Mouse (Mus musculus): ENCODE measurements around the gene Eva1c. TPM values are rescaled to one million over a fixed set of nuclear protein-coding genes. Genes with fewer than 3 reads are reported as not detected.

Eva1c gene
- polyA plus RNA-seq, 1 experiment = 2.2 TPM

- Histone ChIP-seq H3K27me3 (ENCODE audit: control insufficient read depth, insufficient read depth, low read length) (no peaks in the 10 kb centered on the region), H3K4me1 (ENCODE audit: control insufficient read depth, insufficient read depth, low read length) (peaks cover 3% of the 10 kb centered on the region; the same call in 1 of the 2 replicates), H3K4me3 (replicated peaks; ENCODE audit: insufficient read depth, low read depth, low read length) (no peak overlapping the region), H3K27ac (ENCODE audit: insufficient read depth, low read length) (no peak overlapping the region)
- DNase-seq = no peak
- 54% methylated on average over 7 of the region's 7 CpGs for WGBS
- TF ChIP-seq CTCF (IDR thresholded peaks at IDR 0.05; ENCODE audit: borderline replicate concordance, insufficient read depth, low read depth, low read length) (no peak), POLR2A (IDR thresholded peaks at IDR 0.05; ENCODE audit: borderline replicate concordance, insufficient read depth, low read length) (no peak)
These were observed 80.7 kb downstream of the Eva1c start for GRCm38 (mm10) chr16:90907250-90907649.

- WGBS = 79% methylated on average over 17 of the region's 17 CpGs
These were observed 84.5 kb downstream of the Eva1c start for GRCm38 (mm10) chr16:90910855-90911533.

GRCm38 (mm10) chr16:90911766-90912165 lies 85.2 kb downstream of the Eva1c start:
- Histone ChIP-seq H3K4me3 (replicated peaks; ENCODE audit: insufficient read depth, low read depth, low read length) (no peak overlapping the region), H3K27ac (ENCODE audit: insufficient read depth, low read length) (no peak overlapping the region), H3K4me1 (ENCODE audit: control insufficient read depth, insufficient read depth, low read length) (peaks cover 3% of the 10 kb centered on the region; the same call in 1 of the 2 replicates), H3K27me3 (ENCODE audit: control insufficient read depth, insufficient read depth, low read length) (no peaks in the 10 kb centered on the region)
- no peak for DNase-seq
- TF ChIP-seq POLR2A (IDR thresholded peaks at IDR 0.05; ENCODE audit: borderline replicate concordance, insufficient read depth, low read length) (no peak), CTCF (IDR thresholded peaks at IDR 0.05; ENCODE audit: borderline replicate concordance, insufficient read depth, low read depth, low read length) (no peak)
- WGBS = 62% methylated on average over 13 of the region's 13 CpGs

More at GRCm38 (mm10) chr16:90910855-90911533, 84.5 kb downstream of the Eva1c start:
- Histone ChIP-seq H3K27ac (ENCODE audit: insufficient read depth, low read length) (no peak overlapping the region; the same call in 1 of the 2 replicates), H3K27me3 (ENCODE audit: control insufficient read depth, insufficient read depth, low read length) (no peaks in the 10 kb centered on the region), H3K4me3 (replicated peaks; ENCODE audit: insufficient read depth, low read depth, low read length) (no peak overlapping the region), H3K4me1 (ENCODE audit: control insufficient read depth, insufficient read depth, low read length) (peaks cover 3% of the 10 kb centered on the region; the same call in 1 of the 2 replicates)
- no peak for DNase-seq
- TF ChIP-seq CTCF (IDR thresholded peaks at IDR 0.05; ENCODE audit: borderline replicate concordance, insufficient read depth, low read depth, low read length) (no peak), POLR2A (IDR thresholded peaks at IDR 0.05; ENCODE audit: borderline replicate concordance, insufficient read depth, low read length) (no peak)

GRCm38 (mm10) chr16:90916040-90916481 lies 89.5 kb downstream of the Eva1c start:
- Histone ChIP-seq H3K27ac (ENCODE audit: insufficient read depth, low read length) (no peak overlapping the region), H3K27me3 (ENCODE audit: control insufficient read depth, insufficient read depth, low read length) (no peaks in the 10 kb centered on the region), H3K4me1 (ENCODE audit: control insufficient read depth, insufficient read depth, low read length) (peaks cover 3% of the 10 kb centered on the region; the same call in 1 of the 2 replicates), H3K4me3 (replicated peaks; ENCODE audit: insufficient read depth, low read depth, low read length) (no peak overlapping the region)
- DNase-seq = no peak
- TF ChIP-seq POLR2A (IDR thresholded peaks at IDR 0.05; ENCODE audit: borderline replicate concordance, insufficient read depth, low read length) (no peak), CTCF (IDR thresholded peaks at IDR 0.05; ENCODE audit: borderline replicate concordance, insufficient read depth, low read depth, low read length) (no peak)
- WGBS = 35% methylated on average over 12 of the region's 12 CpGs

GRCm38 (mm10) chr16:90917156-90917555 lies 90.6 kb downstream of the Eva1c start:
- no peaks in the 10 kb centered on the region; the same call in 1 of the 2 replicates for H3K4me1 ChIP-seq (ENCODE audit: control insufficient read depth, insufficient read depth, low read length)
- no peaks in the 10 kb centered on the region for H3K27me3 ChIP-seq (ENCODE audit: control insufficient read depth, insufficient read depth, low read length)
- DNase-seq = no peak
- H3K27ac ChIP-seq (ENCODE audit: insufficient read depth, low read length) = no peak overlapping the region
- H3K4me3 ChIP-seq (replicated peaks; ENCODE audit: insufficient read depth, low read depth, low read length) = no peak overlapping the region
- no peak for TF ChIP-seq CTCF (IDR thresholded peaks at IDR 0.05; ENCODE audit: borderline replicate concordance, insufficient read depth, low read depth, low read length)
- no peak for TF ChIP-seq POLR2A (IDR thresholded peaks at IDR 0.05; ENCODE audit: borderline replicate concordance, insufficient read depth, low read length)
- WGBS = 75% methylated on average over 8 of the region's 8 CpGs

GRCm38 (mm10) chr16:90921471-90922159 lies 95.1 kb downstream of the Eva1c start:
- H3K27ac ChIP-seq (ENCODE audit: insufficient read depth, low read length) = no peak overlapping the region
- TF ChIP-seq POLR2A (IDR thresholded peaks at IDR 0.05; ENCODE audit: borderline replicate concordance, insufficient read depth, low read length) = no peak
- no peak for TF ChIP-seq CTCF (IDR thresholded peaks at IDR 0.05; ENCODE audit: borderline replicate concordance, insufficient read depth, low read depth, low read length)
- DNase-seq = peak; percentile 68 to 81
- 6% methylated on average over 10 of the region's 10 CpGs for WGBS
- no peaks in the 10 kb centered on the region; the same call in 1 of the 2 replicates for H3K4me1 ChIP-seq (ENCODE audit: control insufficient read depth, insufficient read depth, low read length)
- no peak overlapping the region for H3K4me3 ChIP-seq (replicated peaks; ENCODE audit: insufficient read depth, low read depth, low read length)
- no peaks in the 10 kb centered on the region for H3K27me3 ChIP-seq (ENCODE audit: control insufficient read depth, insufficient read depth, low read length)

- no peak for DNase-seq
- H3K4me1 ChIP-seq (ENCODE audit: control insufficient read depth, insufficient read depth, low read length) = no peaks in the 10 kb centered on the region; the same call in 1 of the 2 replicates
- 91% methylated on average over 13 of the region's 13 CpGs for WGBS
- no peaks in the 10 kb centered on the region for H3K27me3 ChIP-seq (ENCODE audit: control insufficient read depth, insufficient read depth, low read length)
- no peak overlapping the region for H3K4me3 ChIP-seq (replicated peaks; ENCODE audit: insufficient read depth, low read depth, low read length)
- no peak overlapping the region for H3K27ac ChIP-seq (ENCODE audit: insufficient read depth, low read length)
- TF ChIP-seq CTCF (IDR thresholded peaks at IDR 0.05; ENCODE audit: borderline replicate concordance, insufficient read depth, low read depth, low read length) (no peak), POLR2A (IDR thresholded peaks at IDR 0.05; ENCODE audit: borderline replicate concordance, insufficient read depth, low read length) (no peak)
These were observed 98.3 kb downstream of the Eva1c start for GRCm38 (mm10) chr16:90924606-90925370.
